Mouse (Mus musculus): ENCODE measurements around the gene Nps. TPM values are rescaled to one million over a fixed set of nuclear protein-coding genes. Genes with fewer than 3 reads are reported as not detected.
"Not testable (repeated sequence)": the region's sequence is repeated elsewhere in the genome, so short reads cannot be mapped to it uniquely, and the experiment has no call there.

The Nps gene
- total RNA-seq (2012; rRNA removed) = not detected in 2 replicates
- polyA plus RNA-seq (2012; ENCODE audit: insufficient read depth in 1 of 2, insufficient read length in 2 of 2, low read depth in 1 of 2, low replicate concordance in 2 of 2, missing spikeins in 1 of 2) = not detected

DNA sequence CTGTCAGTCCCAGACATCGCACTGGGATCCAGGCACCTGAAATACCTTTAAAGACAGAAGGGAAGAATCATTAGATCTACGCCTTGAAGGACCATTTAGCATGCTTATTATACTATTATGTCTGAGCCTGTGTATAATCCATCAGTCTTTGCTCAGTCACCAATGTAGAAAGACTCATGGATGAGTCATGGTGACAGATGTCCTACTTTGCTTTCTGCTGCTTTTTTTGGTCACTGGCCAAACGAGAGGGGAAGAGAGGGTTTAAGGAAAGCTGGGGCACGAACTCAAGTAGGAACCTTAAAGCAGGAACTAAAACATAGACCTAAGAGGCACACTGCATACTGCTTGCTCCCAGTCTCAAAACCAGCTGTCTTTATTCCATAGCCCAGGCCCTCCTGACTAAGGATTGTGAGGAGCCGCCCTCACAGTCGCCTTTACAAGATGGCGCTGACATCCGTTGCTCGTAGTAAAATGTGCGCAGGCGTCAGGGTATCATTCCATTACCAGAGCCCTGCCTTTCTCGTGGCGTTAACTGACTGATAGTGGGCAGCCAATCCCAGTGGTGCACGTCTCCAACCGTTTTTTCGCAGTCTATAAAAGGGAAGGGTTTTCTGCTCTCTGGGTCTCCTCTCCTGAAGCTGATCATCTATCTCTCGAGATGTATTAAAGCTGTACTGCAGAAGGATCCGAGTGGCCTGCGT is at the start of gene Nps:
Nps (plus strand) TSS at position 651 of the 701 bp plus-strand sequence.
- not testable (repeated sequence) for H3K4me3 ChIP-seq (ENCODE audit: control insufficient read depth in 1 of 2, insufficient read depth in 1 of 2, low read depth in 2 of 2, low read length in 2 of 2); H3K36me3 ChIP-seq (ENCODE audit: control insufficient read depth in 1 of 2, insufficient read depth in 2 of 2, low read length in 2 of 2); H3K79me2 ChIP-seq (ENCODE audit: control insufficient read depth, insufficient read depth, low read length, poor library complexity); DNase-seq (ENCODE audit: low read depth, low spot score); H3K27me3 ChIP-seq (ENCODE audit: control insufficient read depth in 1 of 2, insufficient read depth in 2 of 2, low read length in 2 of 2); H3K9me3 ChIP-seq (replicated peaks; ENCODE audit: insufficient read depth, low read length); H3K27ac ChIP-seq (ENCODE audit: control insufficient read depth, low read depth, low read length); H3K4me1 ChIP-seq (ENCODE audit: control insufficient read depth in 1 of 2, insufficient read depth in 2 of 2, low read length in 2 of 2); H3K9ac ChIP-seq (ENCODE audit: control insufficient read depth, low read depth, low read length, poor library complexity, severe bottlenecking)

DNA sequence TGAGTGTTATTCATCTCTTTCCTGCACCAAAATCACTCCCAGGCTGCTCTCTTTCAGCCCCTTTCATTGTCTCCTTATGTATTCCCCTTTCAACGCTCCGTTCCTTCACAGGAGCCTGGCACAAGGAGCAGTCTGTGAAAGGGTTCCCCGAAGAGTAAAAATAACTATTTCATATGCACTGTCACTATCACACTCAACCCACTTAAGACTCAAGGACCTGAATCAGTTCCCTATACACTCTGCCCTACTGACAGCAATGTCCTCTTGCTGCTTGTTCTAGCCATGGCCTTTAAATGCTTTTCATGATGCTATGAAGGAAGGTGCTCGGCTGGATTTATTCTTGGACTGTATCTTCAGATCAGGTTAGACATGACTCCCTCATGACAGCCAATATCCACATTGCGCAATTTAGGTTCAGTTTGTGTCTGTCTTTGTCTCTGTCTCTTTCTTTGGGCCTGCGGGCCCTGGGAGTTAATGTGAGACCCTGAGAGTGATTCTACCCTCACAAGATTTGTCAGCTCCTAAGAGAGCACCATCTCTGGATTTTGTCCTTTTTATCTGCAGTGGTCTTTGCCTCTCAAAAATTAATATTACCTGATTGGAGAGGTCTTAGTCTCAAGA is 49.4 kb upstream of the Nps start:
- H3K9me3 ChIP-seq (replicated peaks; ENCODE audit: insufficient read depth, low read length) = no peaks in the 10 kb centered on the region
- H3K27me3 ChIP-seq (ENCODE audit: control insufficient read depth in 1 of 2, insufficient read depth in 2 of 2, low read length in 2 of 2) = no peaks in the 10 kb centered on the region
- H3K4me3 ChIP-seq (ENCODE audit: control insufficient read depth in 1 of 2, insufficient read depth in 1 of 2, low read depth in 2 of 2, low read length in 2 of 2) = no peak overlapping the region
- TF ChIP-seq UBTF (IDR thresholded peaks at IDR 0.05; ENCODE audit: borderline replicate concordance, insufficient read depth, low read depth, low read length) (no peak), ZC3H11A (IDR thresholded peaks at IDR 0.05; ENCODE audit: low read depth, low read length) (no peak), RCOR1 (IDR thresholded peaks at IDR 0.05; ENCODE audit: low read depth, low read length) (no peak), GABPA (IDR thresholded peaks at IDR 0.05; ENCODE audit: low read depth, low read length) (no peak), USF2 (IDR thresholded peaks at IDR 0.05; ENCODE audit: borderline replicate concordance in 1 of 2, insufficient read depth in 1 of 2, low read depth in 1 of 2, low read length in 2 of 2) (no peak), BHLHE40 (IDR thresholded peaks at IDR 0.05; ENCODE audit: borderline replicate concordance, low read depth, low read length) (no peak), E2F4 (IDR thresholded peaks at IDR 0.05; ENCODE audit: borderline replicate concordance, low read depth, low read length) (no peak), MEF2A (IDR thresholded peaks at IDR 0.05; ENCODE audit: extremely low read depth, insufficient replicate concordance, low read depth, low read length, poor library complexity, severe bottlenecking) (no peak), ZMIZ1 (IDR thresholded peaks at IDR 0.05; ENCODE audit: low read depth, low read length) (no peak), SMC3 (IDR thresholded peaks at IDR 0.05; ENCODE audit: low read depth, low read length) (no peak), MYB (IDR thresholded peaks at IDR 0.05; ENCODE audit: low read depth, low read length) (no peak), MAFK (IDR thresholded peaks at IDR 0.05; ENCODE audit: borderline replicate concordance, low read depth, low read length) (no peak), CHD1 (IDR thresholded peaks at IDR 0.05; ENCODE audit: low read depth, low read length) (no peak), ELF1 (IDR thresholded peaks at IDR 0.05; ENCODE audit: low read depth, low read length) (no peak), TBP (IDR thresholded peaks at IDR 0.05; ENCODE audit: low read depth, low read length) (no peak), NRF1 (IDR thresholded peaks at IDR 0.05; ENCODE audit: insufficient read depth, low read depth, low read length, poor library complexity, severe bottlenecking) (no peak), KAT2A (conservative IDR thresholded peaks at IDR 0.05; ENCODE audit: low read depth, low read length) (no peak), ZKSCAN1 (IDR thresholded peaks at IDR 0.05; ENCODE audit: low read depth, low read length) (no peak)
- no peaks in the 10 kb centered on the region for H3K79me2 ChIP-seq (ENCODE audit: control insufficient read depth, insufficient read depth, low read length, poor library complexity)
- H3K27ac ChIP-seq (ENCODE audit: control insufficient read depth, low read depth, low read length) = no peak overlapping the region
- no peak for DNase-seq (ENCODE audit: low read depth, low spot score)
- no peaks in the 10 kb centered on the region for H3K36me3 ChIP-seq (ENCODE audit: control insufficient read depth in 1 of 2, insufficient read depth in 2 of 2, low read length in 2 of 2)
- no peaks in the 10 kb centered on the region for H3K4me1 ChIP-seq (ENCODE audit: control insufficient read depth in 1 of 2, insufficient read depth in 2 of 2, low read length in 2 of 2)
- no peak overlapping the region for H3K9ac ChIP-seq (ENCODE audit: control insufficient read depth, low read depth, low read length, poor library complexity, severe bottlenecking)
